Mouse (Mus musculus) embryonic facial prominence, embryonic 14.5 days (tissue): ENCODE results near the gene Sema3c. TPM values are rescaled to one million over a fixed set of nuclear protein-coding genes. Genes with fewer than 3 reads are reported as not detected.

Source experiments
- ATAC-seq: fragments of 200-750 bp; cut with Nextera tagmentation; 2 replicates; pipeline ENCODE4 v1.8.0; 2017; ENCODE audit warnings: low read depth, moderate number of reproducible peaks, moderate TSS enrichment
- DNase-seq: peaks from one replicate; pipeline ENCODE4 v3.0.0-alpha.2; 2015; ENCODE audit warnings: low spot score
- H3K27ac ChIP-seq: fragments of 300-500 bp; sonication (generic); replicated peaks from 2 replicates; pipeline ENCODE4 v1.5.1; 2014; ENCODE audit warnings: low read depth, mild to moderate bottlenecking, low read length, moderate library complexity
- H3K27me3 ChIP-seq: fragments of 300-500 bp; sonication (generic); replicated peaks from 2 replicates; pipeline ENCODE4 v1.6.1; 2014; ENCODE audit warnings: low read length; ENCODE audit not compliant: control insufficient read depth, insufficient read depth
- H3K36me3 ChIP-seq: fragments of 300-500 bp; sonication (generic); 2 replicates; pipeline ENCODE4 v1.6.1; 2014; ENCODE audit warnings: low read length, mixed read lengths; ENCODE audit not compliant: control insufficient read depth, insufficient read depth
- H3K4me1 ChIP-seq: fragments of 300-500 bp; sonication (generic); 2 replicates; pipeline ENCODE4 v1.6.1; 2014; ENCODE audit warnings: antibody characterized with exemption, low read length; ENCODE audit not compliant: control insufficient read depth, insufficient read depth
- H3K4me2 ChIP-seq: fragments of 300-500 bp; sonication (generic); 2 replicates; pipeline ENCODE4 v1.6.1; 2014; ENCODE audit warnings: low read depth, mild to moderate bottlenecking, low read length, moderate library complexity, mixed read lengths
- H3K4me3 ChIP-seq: fragments of 300-500 bp; sonication (generic); 2 replicates; pipeline ENCODE4 v1.5.1; 2014; ENCODE audit warnings: low read depth, mild to moderate bottlenecking, low read length
- H3K9ac ChIP-seq: fragments of 300-500 bp; sonication (generic); 2 replicates; pipeline ENCODE4 v1.6.1; 2014; ENCODE audit warnings: low read depth, mild to moderate bottlenecking, low read length, moderate library complexity, mixed read lengths
- H3K9me3 ChIP-seq: fragments of 300-500 bp; sonication (generic); 2 replicates; pipeline ENCODE4 v1.6.1; 2016; ENCODE audit warnings: low read length; ENCODE audit not compliant: control insufficient read depth
- WGBS: fragments of 180-500 bp; shearing (Covaris S2); extraction: QIAGEN DNeasy Blood & Tissue Kit; methylation state at CpG from one replicate; pipeline ENCODE4 v1.1.7; 2014; 5-methylcytosine and 5-hydroxymethylcytosine counted together
- polyA plus RNA-seq: library from polyadenylated mRNA; unstranded; fragments of >200 nt; fragmentation: Nextera tagmentation; extraction: Ambion mirVana; gene quantifications from 2 replicates; pipeline ENCODE4 v1.2.1, GENCODE M21; 2014

Sema3c gene
- polyA plus RNA-seq, 1 experiment from 2014 or later: 65.3 TPM

GRCm38 (mm10) chr5:17671356-17671755, 97.3 kb downstream of the Sema3c start:
- no peak overlapping the region for H3K4me3 ChIP-seq
- DNase-seq (no peak), ATAC-seq (no peak)
- no peak overlapping the region for H3K9ac ChIP-seq
- no peaks in the 10 kb centered on the region for H3K9me3 ChIP-seq
- no peaks in the 10 kb centered on the region for H3K27me3 ChIP-seq
- H3K36me3 ChIP-seq: peaks cover 5% of the 10 kb centered on the region; the same call in 1 of the 2 replicates
- no peak overlapping the region for H3K27ac ChIP-seq
- H3K4me1 ChIP-seq: no peaks in the 10 kb centered on the region
- no peak overlapping the region for H3K4me2 ChIP-seq

GRCm38 (mm10) chr5:17680862-17681261, 106.8 kb downstream of the Sema3c start:
- no peak overlapping the region for H3K9ac ChIP-seq
- WGBS: 88% methylated on average over 2 of the region's 2 CpGs
- ATAC-seq (no peak), DNase-seq (no peak)
- H3K4me2 ChIP-seq: no peak overlapping the region
- no peaks in the 10 kb centered on the region for H3K4me1 ChIP-seq
- no peak overlapping the region for H3K4me3 ChIP-seq
- no peak overlapping the region for H3K27ac ChIP-seq
- H3K27me3 ChIP-seq: no peaks in the 10 kb centered on the region
- H3K36me3 ChIP-seq: no peaks in the 10 kb centered on the region
- no peaks in the 10 kb centered on the region for H3K9me3 ChIP-seq

GRCm38 (mm10) chr5:17689121-17689520, 115.0 kb downstream of the Sema3c start:
- Histone ChIP-seq H3K9ac (no peak overlapping the region), H3K4me3 (no peak overlapping the region), H3K4me2 (no peak overlapping the region), H3K36me3 (no peaks in the 10 kb centered on the region), H3K27ac (peak overlapping the region; percentile 67), H3K27me3 (no peaks in the 10 kb centered on the region), H3K9me3 (no peaks in the 10 kb centered on the region), H3K4me1 (peaks cover 21% of the 10 kb centered on the region)
- ATAC-seq: peak; percentile 77
- DNase-seq: peak; percentile 85
- WGBS: 30% methylated on average over 2 of the region's 2 CpGs

GRCm38 (mm10) chr5:17689604-17690003, 115.5 kb downstream of the Sema3c start:
- DNase-seq (peak; percentile 97), ATAC-seq (peak; percentile 95)
- no peaks in the 10 kb centered on the region for H3K27me3 ChIP-seq
- H3K4me3 ChIP-seq: no peak overlapping the region
- 25% methylated on average over 5 of the region's 5 CpGs for WGBS
- H3K4me2 ChIP-seq: no peak overlapping the region
- H3K9me3 ChIP-seq: no peaks in the 10 kb centered on the region
- peak overlapping the region; percentile 67 for H3K27ac ChIP-seq
- no peak overlapping the region for H3K9ac ChIP-seq
- peaks cover 21% of the 10 kb centered on the region for H3K4me1 ChIP-seq
- H3K36me3 ChIP-seq: no peaks in the 10 kb centered on the region

- no peak overlapping the region for H3K4me3 ChIP-seq
- DNase-seq: no peak
- no peak for ATAC-seq
- 62% methylated on average over 2 of the region's 2 CpGs for WGBS
- H3K9me3 ChIP-seq: no peaks in the 10 kb centered on the region
- H3K9ac ChIP-seq: no peak overlapping the region
- H3K4me2 ChIP-seq: no peak overlapping the region
- no peaks in the 10 kb centered on the region for H3K27me3 ChIP-seq
- H3K4me1 ChIP-seq: no peaks in the 10 kb centered on the region
- H3K36me3 ChIP-seq: no peaks in the 10 kb centered on the region
- H3K27ac ChIP-seq: no peak overlapping the region
Observed at GRCm38 (mm10) chr5:17695366-17695765, 121.3 kb downstream of the Sema3c start.

GRCm38 (mm10) chr5:17698905-17699304, 124.8 kb downstream of the Sema3c start:
- Histone ChIP-seq H3K36me3 (no peaks in the 10 kb centered on the region), H3K27ac (no peak overlapping the region), H3K4me3 (no peak overlapping the region), H3K27me3 (no peaks in the 10 kb centered on the region), H3K4me2 (no peak overlapping the region), H3K9me3 (no peaks in the 10 kb centered on the region), H3K4me1 (no peaks in the 10 kb centered on the region; the same call in 1 of the 2 replicates), H3K9ac (no peak overlapping the region)
- DNase-seq: no peak
- 80% methylated on average over 2 of the region's 2 CpGs for WGBS
- no peak for ATAC-seq

GRCm38 (mm10) chr5:17704160-17704559, 130.1 kb downstream of the Sema3c start:
- Histone ChIP-seq H3K27ac (no peak overlapping the region), H3K9me3 (no peaks in the 10 kb centered on the region), H3K4me3 (no peak overlapping the region), H3K9ac (no peak overlapping the region), H3K4me1 (no peaks in the 10 kb centered on the region; the same call in 1 of the 2 replicates), H3K4me2 (no peak overlapping the region), H3K36me3 (no peaks in the 10 kb centered on the region), H3K27me3 (no peaks in the 10 kb centered on the region)
- peak; percentile 74 for DNase-seq
- 39% methylated on average over 3 of the region's 3 CpGs for WGBS
- ATAC-seq: peak; percentile 62

GRCm38 (mm10) chr5:17707086-17707485, 133.0 kb downstream of the Sema3c start:
- Histone ChIP-seq H3K4me3 (no peak overlapping the region), H3K27me3 (no peaks in the 10 kb centered on the region), H3K4me2 (no peak overlapping the region), H3K4me1 (no peaks in the 10 kb centered on the region; the same call in 1 of the 2 replicates), H3K27ac (no peak overlapping the region), H3K9me3 (no peaks in the 10 kb centered on the region), H3K36me3 (no peaks in the 10 kb centered on the region), H3K9ac (no peak overlapping the region)
- 58% methylated on average over 3 of the region's 3 CpGs for WGBS
- DNase-seq (no peak), ATAC-seq (no peak)

GRCm38 (mm10) chr5:17712374-17712773, 138.3 kb downstream of the Sema3c start:
- no peak for ATAC-seq

More at GRCm38 (mm10) chr5:17712374-17712773, 138.3 kb downstream of the Sema3c start:
- H3K4me1 ChIP-seq: no peaks in the 10 kb centered on the region
- H3K27me3 ChIP-seq: no peaks in the 10 kb centered on the region
- H3K36me3 ChIP-seq: 0 out of 2 replicates have a peak, but pooled peaks cover 3% of the 10 kb centered on the region
- no peak overlapping the region for H3K27ac ChIP-seq
- 62% methylated on average over 4 of the region's 4 CpGs for WGBS
- no peak overlapping the region for H3K4me2 ChIP-seq
- H3K4me3 ChIP-seq: no peak overlapping the region
- no peak overlapping the region for H3K9ac ChIP-seq
- H3K9me3 ChIP-seq: no peaks in the 10 kb centered on the region
- no peak for DNase-seq
